Mouse (Mus musculus) CH12.LX (cell line): ENCODE data around the gene Gm9573. TPM values are rescaled to one million over a fixed set of nuclear protein-coding genes. Genes with fewer than 3 reads are reported as not detected.

ENCODE experiments used
- DNase-seq: peaks from one replicate; pipeline ENCODE4 v3.0.0-alpha.2; 2013; ENCODE audit errors: extremely low read depth
- H3K27ac ChIP-seq: 2 replicates; pipeline ENCODE4 v1.5.1; 2012; ENCODE audit warnings: low read depth, mild to moderate bottlenecking, control low read depth, moderate library complexity; ENCODE audit not compliant: insufficient read depth
- H3K27me3 ChIP-seq: replicated peaks from 2 replicates; pipeline ENCODE3; 2012; ENCODE audit warnings: inconsistent platforms
- H3K36me3 ChIP-seq, 2 experiments: replicated peaks in 1 of 2; 2 replicates each; pipeline versions ENCODE3 to v1.6.1; 2012; ENCODE audit warnings: inconsistent platforms in 1 of 2, low read length in 1 of 2, mild to moderate bottlenecking in 1 of 2, mixed read lengths in 1 of 2, moderate library complexity in 1 of 2; ENCODE audit not compliant: control insufficient read depth in 1 of 2, insufficient read depth in 1 of 2
- H3K4me1 ChIP-seq, 2 experiments: 2 replicates each; pipeline ENCODE4 v1.6.1; 2012; ENCODE audit warnings: inconsistent platforms in 1 of 2, moderate library complexity in 1 of 2; ENCODE audit not compliant: insufficient read depth in 2 of 2, control insufficient read depth in 1 of 2
- H3K4me2 ChIP-seq: 2 replicates; pipeline ENCODE4 v1.6.1; 2012; ENCODE audit warnings: low read depth, mild to moderate bottlenecking, control low read depth; ENCODE audit not compliant: poor library complexity, insufficient read depth, severe bottlenecking
- H3K4me3 ChIP-seq, 3 experiments: fragments of 150-350 bp in 1 of 3; sonication (generic) in 1 of 3; replicated peaks in 1 of 3; 2 replicates each; pipeline versions ENCODE3 to v1.5.1; 2011 to 2012; ENCODE audit warnings: low read depth in 2 of 3, low read length in 2 of 3, mild to moderate bottlenecking in 2 of 3, moderate library complexity in 2 of 3, control low read depth in 1 of 3, improper control_type of control experiment in 1 of 3, inconsistent platforms in 1 of 3, mixed read lengths in 1 of 3; ENCODE audit not compliant: poor library complexity in 1 of 3
- H3K79me2 ChIP-seq: replicated peaks from 2 replicates; pipeline ENCODE4 v1.6.1; 2012; ENCODE audit warnings: mild to moderate bottlenecking, moderate library complexity; ENCODE audit not compliant: control insufficient read depth, poor library complexity, insufficient read depth, severe bottlenecking; ENCODE audit errors: extremely low read depth
- H3K9ac ChIP-seq: 2 replicates; pipeline ENCODE4 v1.6.1; 2012; ENCODE audit warnings: low read depth, mild to moderate bottlenecking, control low read depth, moderate library complexity; ENCODE audit not compliant: insufficient read depth
- H3K9me3 ChIP-seq: replicated peaks from 2 replicates; pipeline ENCODE3; 2012; ENCODE audit warnings: low read length, inconsistent platforms, mixed read lengths
- BHLHE40 ChIP-seq: IDR thresholded peaks from 2 replicates; pipeline ENCODE4 v1.6.1; 2011; ENCODE audit warnings: mild to moderate bottlenecking, low read depth, low read length, improper control_type of control experiment
- E2F4 ChIP-seq: IDR thresholded peaks from 2 replicates; pipeline ENCODE4 v1.6.1; 2011; ENCODE audit warnings: low read depth, low read length, improper control_type of control experiment; ENCODE audit not compliant: insufficient replicate concordance
- HCFC1 ChIP-seq: IDR thresholded peaks from 2 replicates; pipeline ENCODE4 v1.6.1; 2012; ENCODE audit warnings: low read depth, mild to moderate bottlenecking, inconsistent platforms, low read length, improper control_type of control experiment
- IRF4 ChIP-seq: IDR thresholded peaks from 2 replicates; pipeline ENCODE4 v1.6.1; 2014; ENCODE audit warnings: low read depth, mild to moderate bottlenecking, inconsistent platforms, low read length, improper control_type of control experiment
- JUND ChIP-seq: conservative IDR thresholded peaks from 2 replicates; pipeline ENCODE4 v1.6.1; 2011; ENCODE audit warnings: low read depth, low read length, improper control_type of control experiment
- MAFK ChIP-seq: IDR thresholded peaks from 2 replicates; pipeline ENCODE4 v1.6.1; 2011; ENCODE audit warnings: low read length, improper control_type of control experiment; ENCODE audit not compliant: insufficient replicate concordance
- MAX ChIP-seq: IDR thresholded peaks from 2 replicates; pipeline ENCODE4 v1.6.1; 2011; ENCODE audit warnings: low read length, improper control_type of control experiment
- MXI1 ChIP-seq: IDR thresholded peaks from 2 replicates; pipeline ENCODE4 v1.6.1; 2011; ENCODE audit warnings: mild to moderate bottlenecking, low read depth, low read length, improper control_type of control experiment
- NELFE ChIP-seq: IDR thresholded peaks from 2 replicates; pipeline ENCODE4 v1.6.1; 2011; ENCODE audit warnings: low read depth, low read length, improper control_type of control experiment
- PAX5 ChIP-seq: IDR thresholded peaks from 2 replicates; pipeline ENCODE4 v1.6.1; 2012; ENCODE audit warnings: low read length, inconsistent platforms, mixed read lengths
- POLR2A ChIP-seq: IDR thresholded peaks from 2 replicates; pipeline ENCODE4 v1.6.1; 2011; ENCODE audit warnings: low read depth, mild to moderate bottlenecking, improper control_type of control experiment, low read length
- RCOR1 ChIP-seq: conservative IDR thresholded peaks from 2 replicates; pipeline ENCODE4 v1.6.1; 2012; ENCODE audit warnings: low read depth, mild to moderate bottlenecking, inconsistent platforms, low read length, improper control_type of control experiment
- SIN3A ChIP-seq: IDR thresholded peaks from 2 replicates; pipeline ENCODE4 v1.6.1; 2012; ENCODE audit warnings: low read length, improper control_type of control experiment, inconsistent platforms
- TBP ChIP-seq: conservative IDR thresholded peaks from 2 replicates; pipeline ENCODE4 v1.6.1; 2011; ENCODE audit warnings: low read depth, low read length, improper control_type of control experiment
- TCF12 ChIP-seq: IDR thresholded peaks from 2 replicates; pipeline ENCODE4 v1.6.1; 2014; ENCODE audit warnings: low read depth, mild to moderate bottlenecking, inconsistent platforms, low read length, improper control_type of control experiment
- USF1 ChIP-seq: IDR thresholded peaks from 2 replicates; pipeline ENCODE4 v1.6.1; 2014; ENCODE audit warnings: low read depth, mild to moderate bottlenecking, inconsistent platforms, low read length, improper control_type of control experiment
- USF2 ChIP-seq: conservative IDR thresholded peaks from 2 replicates; pipeline ENCODE4 v1.6.1; 2011; ENCODE audit warnings: low read depth, low read length, improper control_type of control experiment
- ZMIZ1 ChIP-seq: IDR thresholded peaks from 2 replicates; pipeline ENCODE4 v1.6.1; 2012; ENCODE audit warnings: low read depth, mild to moderate bottlenecking, inconsistent platforms, low read length, improper control_type of control experiment
- ZNF384 ChIP-seq: IDR thresholded peaks from 2 replicates; pipeline ENCODE4 v1.6.1; 2012; ENCODE audit warnings: low read depth, low read length, improper control_type of control experiment, inconsistent platforms
- dilution Hi-C: fragments of 300-500 bp; cut with MboI; formaldehyde crosslinking; loops from 2 replicates; pipeline ENCODE4 v1.14.3; 2020; ENCODE audit warnings: low sequenced_read_pairs; ENCODE audit not compliant: extremely low pct_unique_long_range_greater_than_20kb, extremely low pct_ligation_motif_present
- in situ Hi-C: fragments of 300-500 bp; cut with MboI; formaldehyde crosslinking; loops from 3 replicates; pipeline ENCODE4 v1.14.3; 2019; ENCODE audit warnings: low sequenced_read_pairs, low pct_ligation_motif_present, low pct_unique_long_range_greater_than_20kb, mixed read lengths
- polyA plus RNA-seq: library from polyadenylated mRNA; unstranded; fragments of >175 nt; gene quantifications from 2 replicates; pipeline ENCODE4 v1.2.1, GENCODE M21; 2012; ENCODE audit warnings: low read depth; ENCODE audit not compliant: insufficient read length
- total RNA-seq, 2 experiments: library from RNA; depleted of rRNA; stranded (reverse); fragments of 300-350 nt in 1 of 2; fragments of >200 nt in 1 of 2; gene quantifications; 2 replicates each; pipeline ENCODE4 v1.2.3; 2012 to 2014

The Gm9573 gene
- total and polyA plus RNA-seq, 3 experiments, result not detected

DNA sequence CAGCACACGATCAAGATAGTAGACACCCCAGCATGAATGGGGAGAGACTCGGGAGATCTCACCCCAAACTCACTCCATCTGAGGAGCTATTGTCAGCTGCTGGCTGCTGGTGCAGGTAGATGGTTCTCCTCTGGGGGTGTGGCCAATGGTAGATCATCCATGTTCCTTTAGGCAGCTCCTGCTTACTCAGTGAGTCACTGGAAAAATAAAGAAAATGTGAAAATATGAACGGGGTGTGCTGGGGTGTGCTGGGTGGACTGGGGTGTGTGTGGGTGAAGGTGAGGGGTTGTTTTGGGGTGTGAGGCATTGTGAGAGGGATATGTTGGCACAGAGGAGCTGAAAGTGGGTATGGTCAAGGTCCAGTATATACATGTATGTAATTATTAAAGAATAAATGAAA is 29.0 kb downstream of the Gm9573 start:
- Histone ChIP-seq H3K9ac (no peak overlapping the region), H3K9me3 (peaks cover 6% of the 10 kb centered on the region), H3K4me1 (peaks cover 0 to 6% of the 10 kb centered on the region in 2 experiments; a peak in 1 of 4 replicates), H3K36me3 (no peaks in the 10 kb centered on the region), H3K27ac (no peak overlapping the region), H3K4me2 (no peak overlapping the region), H3K4me3 (no peak overlapping the region), H3K27me3 (peaks cover 35% of the 10 kb centered on the region), H3K79me2 (no peaks in the 10 kb centered on the region)
- in situ Hi-C loops (no loop called here), dilution Hi-C loops (no loop called here)
- TF ChIP-seq SIN3A, result no peak
- DNase-seq, result no peak

DNA sequence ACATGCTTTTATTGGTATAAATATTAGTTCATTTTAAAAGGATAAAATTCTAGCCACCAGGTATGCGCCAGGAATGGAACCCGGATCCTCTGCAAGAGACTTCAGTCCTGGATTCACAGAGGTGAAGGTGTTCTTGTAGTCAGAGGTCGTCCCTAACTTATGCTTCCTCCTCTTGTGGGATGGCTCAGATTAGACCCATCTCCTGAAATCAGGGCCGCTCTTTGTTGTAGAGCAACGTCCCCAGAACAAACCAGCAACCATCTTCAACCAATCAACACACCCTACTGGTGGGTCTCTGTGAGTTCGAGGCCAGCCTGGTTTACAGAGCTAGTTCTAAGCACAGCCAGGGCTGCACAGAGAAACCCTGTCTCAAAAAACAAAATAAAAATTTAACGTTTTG is 32.0 kb downstream of the Gm9573 start:
- Histone ChIP-seq H3K4me2 (no peak overlapping the region), H3K4me3 (no peak overlapping the region), H3K9me3 (peaks cover 6% of the 10 kb centered on the region), H3K4me1 (peaks cover 0 to 6% of the 10 kb centered on the region in 2 experiments; a peak in 2 of 4 replicates), H3K27ac (no peak overlapping the region), H3K27me3 (peaks cover 21% of the 10 kb centered on the region), H3K36me3 (no peaks in the 10 kb centered on the region), H3K79me2 (no peaks in the 10 kb centered on the region), H3K9ac (no peak overlapping the region)
- DNase-seq, result no peak
- in situ Hi-C loops, result no loop called here
- TF ChIP-seq BHLHE40 (no peak), TCF12 (no peak), MAX (no peak), ZMIZ1 (no peak), NELFE (no peak), JUND (no peak)
- dilution Hi-C loops, result no loop called here

DNA sequence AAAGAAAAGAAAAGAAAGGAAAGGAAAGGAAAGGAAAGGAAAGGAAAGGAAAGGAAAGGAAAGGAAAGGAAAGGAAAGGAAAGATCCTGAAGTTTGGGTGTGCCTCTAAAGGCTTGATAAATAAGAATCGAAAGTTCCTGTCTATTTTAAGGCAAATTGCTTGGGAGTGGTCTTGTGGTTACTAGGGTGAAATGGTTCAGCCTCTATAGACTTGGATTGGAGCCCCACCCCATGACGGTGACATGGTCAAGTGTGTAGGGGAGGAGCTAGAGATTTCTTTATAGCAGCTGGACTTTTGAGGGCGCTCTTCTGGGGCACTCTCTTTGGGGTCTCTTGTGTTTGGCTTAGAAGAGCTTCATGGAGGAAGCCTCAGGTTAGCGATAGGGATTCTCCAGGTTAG is 32.7 kb downstream of the Gm9573 start:
- Histone ChIP-seq H3K4me3 (no peak overlapping the region), H3K79me2 (no peaks in the 10 kb centered on the region), H3K9ac (no peak overlapping the region), H3K27me3 (peaks cover 21% of the 10 kb centered on the region), H3K4me1 (peaks cover 0 to 6% of the 10 kb centered on the region in 2 experiments; a peak in 2 of 4 replicates), H3K9me3 (peaks cover 6% of the 10 kb centered on the region), H3K4me2 (no peak overlapping the region), H3K27ac (no peak overlapping the region), H3K36me3 (no peaks in the 10 kb centered on the region)
- DNase-seq, result no peak
- TF ChIP-seq POLR2A, result no peak
- no peak for TF ChIP-seq HCFC1
- TF ChIP-seq IRF4, result no peak
- no peak for TF ChIP-seq E2F4
- no peak for TF ChIP-seq USF1
- TF ChIP-seq MXI1, result no peak
- TF ChIP-seq TBP, result no peak
- no peak for TF ChIP-seq RCOR1
- TF ChIP-seq PAX5, result no peak
- TF ChIP-seq ZNF384, result no peak
- TF ChIP-seq MAFK, result no peak
- TF ChIP-seq USF2, result no peak
- in situ Hi-C loops (no loop called here), dilution Hi-C loops (no loop called here)
